Mouse (Mus musculus): ENCODE results near the gene H2-DMa.
A peak's percentile ranks its signal among the peaks of the same experiment; 100 is the strongest.

H2-DMa gene

DNA sequence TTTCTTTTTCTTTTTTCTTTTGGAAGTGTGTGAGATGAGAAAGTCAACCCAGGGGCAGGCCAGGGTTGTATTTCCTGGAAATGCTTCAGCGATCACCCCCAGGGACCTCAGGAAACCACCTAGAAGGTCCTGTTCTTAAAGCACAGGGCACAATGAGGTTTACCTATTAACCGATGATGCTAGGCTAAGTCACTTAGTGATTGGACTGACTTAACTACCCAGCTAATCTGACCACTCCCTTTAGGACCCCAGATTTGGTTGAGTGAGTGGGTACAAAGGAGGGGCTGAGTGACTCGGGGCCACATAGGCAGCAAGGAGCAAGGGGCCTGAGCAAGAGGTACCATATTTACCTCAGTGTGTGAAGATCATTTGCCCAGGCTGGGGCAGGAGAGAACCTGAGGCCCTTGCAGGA, 25.6 kb downstream of the H2-DMa start:
- DNase-seq (ENCODE audit: low read depth in 1 of 2, low spot score in 2 of 2) = no peak

DNA sequence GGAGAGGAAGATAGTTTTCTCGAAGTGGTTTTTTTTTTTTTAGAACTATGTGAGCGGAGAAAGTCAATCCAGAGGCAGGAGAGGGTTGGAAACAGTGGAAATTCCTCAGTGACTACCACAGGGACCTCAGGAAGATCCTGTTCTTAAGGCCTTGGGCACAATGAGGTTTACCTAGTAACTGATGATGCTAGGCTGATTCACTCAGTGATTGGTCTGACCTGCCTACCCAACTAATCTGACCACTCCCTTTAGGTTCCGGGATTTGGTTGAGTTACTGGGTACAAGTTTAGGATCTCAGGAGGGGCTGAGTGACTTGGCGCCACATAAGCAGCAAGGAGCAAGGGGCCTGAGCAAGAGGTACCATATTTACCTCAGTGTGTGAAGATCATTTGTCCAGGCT, 33.6 kb downstream of the H2-DMa start, which contains the start of gene H2-DMb1:
TSS of gene H2-DMb1 (plus strand) at position 150 of the 400 bp plus-strand sequence.
- peak in 1 of 2 experiments; percentile 50 for DNase-seq (ENCODE audit: low read depth in 1 of 2, low spot score in 2 of 2)

GRCm38 (mm10) chr17:34155534-34155933, 36.2 kb downstream of the H2-DMa start:
- DNase-seq (ENCODE audit: low read depth in 1 of 2, low spot score in 2 of 2) = no peak

DNA sequence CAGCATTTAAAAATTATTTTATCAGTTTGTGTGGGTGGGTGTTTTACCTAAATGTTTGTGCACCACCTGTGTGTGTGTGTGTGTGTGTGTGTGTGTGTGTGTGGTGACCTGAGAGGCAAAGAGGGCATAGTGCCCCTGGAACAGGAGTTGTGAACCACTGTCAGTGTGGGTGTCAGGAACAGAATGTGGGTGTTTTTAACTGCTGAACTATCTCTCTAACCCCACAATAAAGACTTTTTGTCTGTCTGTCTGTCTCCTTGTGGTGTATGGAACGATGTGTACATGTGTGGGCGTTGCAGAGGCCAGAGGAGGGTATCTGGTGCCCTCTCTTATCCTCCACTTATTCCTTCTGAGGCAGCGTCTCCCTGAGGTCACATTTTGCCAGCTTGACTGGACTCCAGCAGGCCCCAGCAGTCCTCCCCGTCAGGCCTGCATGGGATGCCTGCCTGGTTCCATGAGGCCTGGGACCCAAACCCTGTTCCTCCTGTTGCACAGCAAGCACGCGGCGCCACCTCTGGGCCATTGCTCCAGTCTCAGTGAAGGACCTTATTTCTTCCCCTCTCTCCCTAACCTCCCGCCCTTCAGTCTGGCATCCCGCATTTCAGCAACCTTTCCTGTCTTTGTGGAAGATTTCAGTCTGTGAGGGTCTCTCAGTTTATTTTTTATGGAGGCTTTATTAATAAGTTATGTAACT, 45.0 kb downstream of the H2-DMa start:
- DNase-seq (ENCODE audit: low read depth in 1 of 2, low spot score in 2 of 2) = no peak

- no peak for DNase-seq (ENCODE audit: low read depth in 1 of 2, low spot score in 2 of 2)
Measured at GRCm38 (mm10) chr17:34165033-34165730, 45.8 kb downstream of the H2-DMa start.

DNA sequence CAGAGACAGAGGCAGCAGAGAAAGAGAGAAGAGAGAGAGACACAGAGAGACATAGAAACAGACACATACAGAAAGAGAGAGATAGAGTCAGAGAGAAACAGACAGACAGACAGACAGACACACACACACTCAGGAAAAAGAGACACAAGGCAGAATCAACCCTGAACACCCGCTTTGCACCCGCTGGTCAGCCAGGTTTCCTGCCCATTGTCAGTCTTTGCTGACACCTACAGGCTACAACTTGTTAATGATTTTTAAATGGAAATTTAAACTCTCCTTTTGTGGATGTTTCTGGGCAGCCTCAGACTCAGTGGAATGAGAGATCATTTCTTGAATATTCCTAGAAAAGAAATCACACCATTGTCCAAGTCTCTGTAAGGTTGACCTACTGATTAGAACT, 49.9 kb downstream of the H2-DMa start:
- peak in 1 of 2 experiments; percentile 35 for DNase-seq (ENCODE audit: low read depth in 1 of 2, low spot score in 2 of 2)

DNA sequence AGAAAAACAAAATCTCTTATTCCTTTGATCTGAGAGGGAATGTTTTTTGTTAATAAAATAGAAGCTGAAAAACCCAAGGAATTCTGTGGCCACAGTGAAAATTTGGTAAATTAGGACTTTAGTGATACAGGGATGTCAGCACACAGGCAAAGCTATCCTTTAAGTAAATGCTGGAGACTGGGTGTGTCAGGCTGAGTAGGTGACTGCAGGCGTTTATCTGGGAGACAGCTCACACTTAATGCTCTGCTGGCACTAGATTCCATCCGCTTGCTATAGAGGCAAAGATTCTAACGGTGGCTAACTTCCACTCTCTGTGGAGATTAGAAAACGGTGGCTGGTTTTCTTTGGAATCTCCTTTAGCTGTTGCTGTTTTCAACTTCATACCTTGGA, 51.1 kb downstream of the H2-DMa start:
- DNase-seq (ENCODE audit: low read depth in 1 of 2, low spot score in 2 of 2) = no peak

GRCm38 (mm10) chr17:34170877-34171498, 51.6 kb downstream of the H2-DMa start:
- peak in 1 of 2 experiments; percentile 69 for DNase-seq (ENCODE audit: low read depth in 1 of 2, low spot score in 2 of 2)

DNA sequence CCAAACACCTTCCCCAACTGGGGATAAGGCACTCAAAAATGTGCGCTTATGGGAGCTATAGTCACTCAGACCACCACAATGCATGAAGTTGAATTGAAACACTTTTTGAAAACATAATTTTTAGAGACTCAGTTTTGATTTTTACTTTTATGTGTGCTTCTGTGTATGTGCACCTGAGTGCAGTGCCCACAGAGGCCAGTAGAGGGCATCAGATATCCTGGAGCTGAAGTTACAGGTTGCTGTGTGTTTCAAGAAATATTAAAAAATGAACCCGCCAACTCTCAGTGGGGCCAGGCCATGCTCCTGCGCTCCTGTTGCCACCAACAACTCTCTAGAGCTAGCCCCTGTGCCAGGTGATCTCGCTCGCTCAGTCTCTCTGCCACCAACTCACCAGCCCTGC, 53.2 kb downstream of the H2-DMa start:
- DNase-seq (ENCODE audit: low read depth in 1 of 2, low spot score in 2 of 2) = no peak

- DNase-seq (ENCODE audit: low read depth in 1 of 2, low spot score in 2 of 2) = peak in 1 of 2 experiments; percentile 44
Measured at GRCm38 (mm10) chr17:34174075-34174474, 54.7 kb downstream of the H2-DMa start.

- DNase-seq (ENCODE audit: low read depth in 1 of 2, low spot score in 2 of 2) = no peak
Measured at GRCm38 (mm10) chr17:34177179-34177578, 57.8 kb downstream of the H2-DMa start.

DNA sequence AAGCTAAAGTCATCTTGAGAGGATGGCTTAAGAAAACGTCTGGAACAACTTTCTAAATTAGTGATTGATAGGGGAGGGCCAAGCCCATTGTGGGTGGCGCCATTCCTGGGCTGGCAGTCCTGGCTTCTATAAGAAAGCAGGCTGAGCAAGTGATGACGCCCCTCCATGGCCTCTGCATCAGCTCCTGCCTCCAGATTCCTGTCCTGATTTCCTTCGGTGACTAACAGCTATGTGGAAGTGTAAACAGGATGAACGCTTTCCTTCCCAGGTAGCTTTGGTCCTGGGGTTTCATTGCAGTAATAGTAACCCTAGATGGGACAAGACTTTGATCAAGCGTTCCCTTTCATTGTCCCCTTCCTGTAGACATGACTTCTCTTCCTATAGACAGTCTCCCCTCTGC, 59.7 kb downstream of the H2-DMa start:
- DNase-seq (ENCODE audit: low read depth in 1 of 2, low spot score in 2 of 2) = no peak

GRCm38 (mm10) chr17:34179913-34180859, 60.8 kb downstream of the H2-DMa start:
- no peak for DNase-seq (ENCODE audit: low read depth in 1 of 2, low spot score in 2 of 2)

- no peak for DNase-seq (ENCODE audit: low read depth in 1 of 2, low spot score in 2 of 2)
Measured at GRCm38 (mm10) chr17:34183564-34184219, 64.4 kb downstream of the H2-DMa start.

DNA sequence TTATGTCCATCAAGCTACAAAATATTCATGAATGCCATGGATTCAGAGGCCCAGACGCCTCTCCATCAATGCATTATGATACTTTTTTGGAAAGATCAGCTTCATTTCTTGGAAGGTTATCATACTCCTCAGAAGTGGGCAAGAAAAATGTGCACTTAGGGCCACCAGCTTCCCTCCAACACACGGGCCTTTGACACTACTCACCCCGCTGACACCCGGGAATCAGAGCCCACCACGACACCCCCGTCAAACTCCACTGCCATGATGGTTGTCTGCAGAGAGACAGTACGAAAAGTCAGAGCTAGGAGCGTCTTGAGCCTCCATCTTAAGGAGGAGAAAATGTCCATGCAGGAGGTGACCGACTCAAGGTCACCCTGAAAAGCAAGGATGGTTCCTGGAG, 66.2 kb downstream of the H2-DMa start:
- no peak for DNase-seq (ENCODE audit: low read depth in 1 of 2, low spot score in 2 of 2)

GRCm38 (mm10) chr17:34186885-34187260, 67.5 kb downstream of the H2-DMa start:
- no peak for DNase-seq (ENCODE audit: low read depth in 1 of 2, low spot score in 2 of 2)

DNA sequence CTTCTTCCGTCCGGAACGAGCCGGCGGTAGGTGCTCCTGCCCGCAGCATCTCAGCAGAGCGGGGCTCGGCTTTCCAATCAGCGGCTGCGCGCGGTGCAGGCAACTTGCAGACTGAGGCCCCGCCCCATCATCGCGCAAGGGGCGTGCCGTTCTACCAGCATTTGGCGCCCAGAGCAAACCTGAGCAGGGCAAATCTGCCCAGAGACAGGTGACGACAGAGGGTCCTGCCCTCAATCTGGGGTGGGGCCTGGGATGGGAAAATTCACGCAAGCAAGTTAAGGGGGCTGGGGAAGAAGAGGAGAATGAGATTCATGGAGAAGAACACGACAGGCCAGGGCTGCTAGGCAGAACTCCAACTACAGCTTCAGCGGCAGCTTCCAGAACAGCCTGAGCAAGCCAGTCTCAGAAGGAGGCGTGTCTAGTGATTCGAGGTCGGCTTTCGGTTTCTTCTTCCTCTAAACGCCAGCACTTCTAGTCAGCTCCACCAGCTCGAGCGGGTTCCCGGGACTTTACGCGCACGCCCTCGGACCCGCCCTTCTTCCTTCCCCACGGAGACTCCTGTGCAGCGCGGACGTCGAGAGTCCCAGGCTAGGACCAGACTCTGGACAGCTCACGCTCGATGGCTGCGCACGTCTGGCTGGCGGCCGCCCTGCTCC, 68.0 kb downstream of the H2-DMa start, which contains the start of the genes Tap1 and Psmb9:
TSS of gene Tap1 (plus strand) at position 293 of the 656 bp plus-strand sequence.
TSS of gene Psmb9 (minus strand) at position 504 of the 656 bp plus-strand sequence.
- peak; percentile 91 to 96 for DNase-seq (ENCODE audit: low read depth in 1 of 2, low spot score in 2 of 2)

- no peak for DNase-seq (ENCODE audit: low read depth in 1 of 2, low spot score in 2 of 2)
Measured at GRCm38 (mm10) chr17:34188010-34188409, 68.7 kb downstream of the H2-DMa start.
